Mouse (Mus musculus): ENCODE measurements around the gene Tfeb.

DNA sequence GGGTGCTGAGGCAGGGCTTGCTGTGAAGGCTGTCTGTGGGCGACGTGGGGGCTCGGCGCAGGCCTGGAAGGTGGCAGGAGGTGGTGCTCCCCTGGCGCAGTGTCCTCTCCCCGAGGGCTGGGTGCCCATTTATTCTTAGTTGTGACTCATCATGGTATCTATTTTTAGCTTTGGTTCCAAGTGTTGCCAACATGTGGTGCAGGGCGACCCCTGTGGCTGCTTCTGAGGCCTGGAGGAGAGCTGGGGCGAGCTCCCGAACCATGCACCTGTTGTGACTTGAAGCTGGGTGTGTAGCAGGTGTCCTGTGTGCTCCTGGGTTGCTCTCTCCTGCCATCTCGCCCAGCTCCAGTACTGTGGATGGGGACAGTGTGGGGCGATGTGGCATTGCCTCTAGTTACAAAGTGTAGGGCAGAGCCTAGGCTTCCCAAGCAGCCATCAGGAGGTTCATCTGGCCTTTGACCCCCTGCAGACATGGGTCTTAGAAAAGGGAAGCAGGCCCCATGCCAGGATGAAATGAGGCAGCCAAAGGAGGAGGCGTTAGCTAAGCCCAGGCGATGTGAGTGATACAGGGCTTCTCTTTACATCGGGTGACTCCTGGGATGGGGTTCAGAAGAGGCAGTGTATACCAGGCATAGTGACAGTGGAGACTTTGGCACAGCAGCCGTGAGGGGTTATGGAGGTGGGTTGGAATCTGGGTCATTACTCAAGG is 23.0 kb downstream of the Tfeb start:
- TF ChIP-seq NELFE (IDR thresholded peaks at IDR 0.05; ENCODE audit: low read depth, low read length) (no peak), CHD1 (IDR thresholded peaks at IDR 0.05; ENCODE audit: low read depth, low read length) (no peak)

Data from CH12.LX (cell line).